Mouse (Mus musculus): ENCODE results near the gene Dnajc1.

Dnajc1 gene

GRCm38 (mm10) chr2:18195691-18196396, 196.8 kb downstream of the Dnajc1 start:
- no peak for DNase-seq (ENCODE audit: low spot score in 2 of 2)

- DNase-seq (ENCODE audit: low spot score in 2 of 2) = no peak
These were observed 197.3 kb downstream of the Dnajc1 start for GRCm38 (mm10) chr2:18195285-18195684.

- no peak for DNase-seq (ENCODE audit: low spot score in 2 of 2)
These were observed 204.3 kb downstream of the Dnajc1 start for GRCm38 (mm10) chr2:18188367-18188766.

DNA sequence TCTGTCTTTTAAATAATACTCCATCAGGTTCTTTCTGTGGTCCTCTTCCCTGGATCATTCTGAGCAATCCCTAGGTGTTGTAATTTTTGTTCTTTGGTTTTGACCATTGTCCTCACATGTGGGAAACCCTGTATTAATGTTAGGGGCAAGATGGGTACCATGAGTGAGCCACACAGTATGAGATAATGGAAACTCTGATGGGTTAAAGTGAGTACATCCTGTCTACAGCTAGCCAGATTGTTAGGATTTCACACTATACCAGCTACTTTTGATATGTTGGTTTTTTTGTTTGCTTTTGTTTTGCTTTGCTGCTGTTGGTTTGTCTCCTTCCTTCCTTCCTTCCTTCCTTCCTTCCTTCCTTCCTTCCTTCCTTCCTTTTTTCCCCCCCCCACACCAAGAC, 209.6 kb downstream of the Dnajc1 start:
- no peak for DNase-seq (ENCODE audit: low spot score in 2 of 2)

DNA sequence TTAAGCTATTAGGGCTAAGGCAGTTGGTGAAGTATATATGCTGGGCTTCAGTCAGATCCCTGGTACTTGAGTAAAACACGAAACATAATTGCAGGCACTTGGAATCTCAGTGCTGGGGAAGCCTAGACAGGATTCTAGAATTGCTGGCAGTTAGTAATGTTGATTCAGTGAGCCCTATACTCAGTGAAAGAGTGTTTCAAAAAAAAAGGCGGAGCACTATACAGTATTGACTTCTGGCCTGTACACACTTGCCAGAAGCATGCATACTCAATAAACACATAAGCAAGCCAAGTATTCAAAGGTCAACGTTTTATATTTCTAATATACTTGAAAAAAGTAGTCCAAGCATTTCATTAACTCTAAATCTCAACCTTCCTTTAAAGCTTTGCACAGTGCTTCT, 211.0 kb downstream of the Dnajc1 start:
- DNase-seq (ENCODE audit: low spot score in 2 of 2) = no peak

DNA sequence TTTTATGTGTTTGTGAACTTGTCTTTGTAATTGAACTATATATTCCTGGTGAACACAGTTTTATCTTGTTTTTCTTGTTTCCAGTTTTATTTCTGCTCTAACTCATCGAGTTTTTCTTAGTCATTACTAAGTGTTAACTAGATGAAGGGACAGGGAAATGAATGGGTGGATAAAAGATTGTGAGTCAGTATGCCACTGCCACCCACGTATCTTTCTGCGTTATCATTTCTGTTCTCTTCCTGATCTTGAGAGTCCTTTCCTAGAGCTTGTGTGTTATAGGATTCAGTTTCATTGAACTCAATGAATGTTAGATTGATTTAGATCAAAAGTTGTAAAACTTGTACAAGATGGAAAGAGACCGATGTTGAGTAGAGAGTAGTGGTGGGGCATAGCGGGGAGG, 212.3 kb downstream of the Dnajc1 start:
- DNase-seq (ENCODE audit: low spot score in 2 of 2) = no peak

GRCm38 (mm10) chr2:18176235-18176634, 216.4 kb downstream of the Dnajc1 start:
- no peak for DNase-seq (ENCODE audit: low spot score in 2 of 2)

- DNase-seq (ENCODE audit: low spot score in 2 of 2) = no peak
These were observed 217.4 kb downstream of the Dnajc1 start for GRCm38 (mm10) chr2:18175234-18175633.

- no peak for DNase-seq (ENCODE audit: low spot score in 2 of 2)
These were observed 223.3 kb downstream of the Dnajc1 start for GRCm38 (mm10) chr2:18169174-18169948.

DNA sequence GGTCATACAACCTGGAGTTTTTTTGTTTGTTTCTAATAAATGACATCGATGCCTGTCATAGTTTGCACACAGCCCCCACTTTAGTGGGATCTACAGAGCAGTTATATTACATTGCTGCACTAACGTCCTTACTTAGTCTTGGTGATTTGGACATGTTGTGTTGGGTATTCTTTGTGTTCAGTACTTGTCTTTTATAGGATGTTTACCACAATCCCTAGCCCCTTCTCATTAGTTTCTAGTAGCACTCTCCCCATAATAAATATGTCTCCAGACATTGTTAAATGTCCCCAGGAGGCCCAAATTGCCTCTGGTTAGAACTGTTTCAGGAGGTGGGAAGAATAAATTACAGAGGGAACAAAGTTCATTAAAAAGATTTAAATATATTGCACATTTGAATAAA, 227.1 kb downstream of the Dnajc1 start:
- DNase-seq (ENCODE audit: low spot score in 2 of 2) = no peak

- DNase-seq (ENCODE audit: low spot score in 2 of 2) = no peak
These were observed 231.6 kb downstream of the Dnajc1 start for GRCm38 (mm10) chr2:18160992-18161391.

GRCm38 (mm10) chr2:18159426-18159825, 233.2 kb downstream of the Dnajc1 start:
- no peak for DNase-seq (ENCODE audit: low spot score in 2 of 2)

DNA sequence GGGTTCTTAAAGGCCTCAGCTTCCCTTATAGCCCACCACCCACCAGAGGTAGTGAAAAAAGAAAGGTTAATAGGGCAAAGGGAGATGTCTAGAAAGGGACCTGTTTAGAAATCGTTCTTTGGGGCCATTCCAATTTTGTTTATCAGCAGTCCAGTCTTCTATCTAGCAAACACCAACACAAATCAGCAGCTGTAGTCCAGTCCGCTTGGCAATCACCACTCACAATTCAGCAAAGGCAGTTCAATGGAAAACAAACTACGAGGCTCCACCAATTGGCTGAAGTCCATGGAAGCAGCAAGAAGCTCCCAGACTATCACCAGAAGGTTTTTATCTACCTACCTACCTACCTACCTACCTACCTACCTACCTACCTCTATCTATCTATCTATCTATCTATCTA, 236.5 kb downstream of the Dnajc1 start:
- no peak for DNase-seq (ENCODE audit: low spot score in 2 of 2)
